Mouse (Mus musculus): Measurements from ENCODE around the gene Mrpl47.
"Not testable (repeated sequence)": the region's sequence is repeated elsewhere in the genome, so short reads cannot be mapped to it uniquely, and the experiment has no call there.

The Mrpl47 gene

DNA sequence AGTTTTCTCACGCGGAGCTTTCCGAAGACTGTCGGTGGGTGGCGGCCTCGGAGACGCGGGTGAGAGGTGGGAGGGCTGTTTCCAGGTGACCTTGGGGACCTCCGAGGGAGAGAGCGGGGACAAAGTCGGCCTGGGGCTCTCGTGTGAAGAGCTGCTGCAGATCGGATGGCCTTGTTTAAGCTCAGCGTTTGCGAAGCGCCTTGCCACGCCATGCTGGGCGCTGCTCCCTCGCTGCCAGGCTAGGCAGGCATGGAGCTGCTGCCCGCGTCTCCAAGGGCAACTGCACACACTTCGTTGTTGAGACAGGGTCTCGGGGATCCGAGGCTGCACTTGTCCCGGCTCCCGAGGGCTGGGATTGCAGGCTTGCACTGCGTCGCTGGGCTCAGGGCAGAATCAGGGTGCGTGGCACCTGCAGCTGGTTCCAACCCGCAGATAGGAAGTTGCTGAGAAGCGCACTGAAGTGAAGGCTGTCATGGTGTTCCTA is at the start of gene Mrpl47:
Gene Mrpl47 (minus strand): TSS at position 434 of the 484 bp plus-strand sequence.
- no peak for DNase-seq (ENCODE audit: low spot score)

DNA sequence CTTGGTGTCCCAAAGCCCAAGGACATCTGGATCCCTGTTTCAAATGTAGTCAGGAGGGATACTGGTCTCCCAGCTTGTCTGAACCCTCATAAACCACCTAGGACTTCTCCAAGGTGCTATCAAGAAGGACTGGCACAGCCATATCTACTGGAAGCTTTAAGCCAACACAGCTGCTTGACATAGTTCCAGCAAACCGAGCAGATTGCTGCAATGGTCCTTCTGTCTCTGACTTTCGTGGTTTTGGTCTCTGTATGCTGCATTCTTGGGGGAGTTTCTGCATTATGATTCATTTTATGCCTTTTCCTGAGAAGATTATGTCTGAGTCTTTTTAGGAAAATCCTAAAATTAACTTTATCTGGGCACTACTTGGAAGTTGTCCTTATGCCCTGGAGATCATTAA is 33.4 kb upstream of the Mrpl47 start:
- DNase-seq (ENCODE audit: low spot score), result no peak

DNA sequence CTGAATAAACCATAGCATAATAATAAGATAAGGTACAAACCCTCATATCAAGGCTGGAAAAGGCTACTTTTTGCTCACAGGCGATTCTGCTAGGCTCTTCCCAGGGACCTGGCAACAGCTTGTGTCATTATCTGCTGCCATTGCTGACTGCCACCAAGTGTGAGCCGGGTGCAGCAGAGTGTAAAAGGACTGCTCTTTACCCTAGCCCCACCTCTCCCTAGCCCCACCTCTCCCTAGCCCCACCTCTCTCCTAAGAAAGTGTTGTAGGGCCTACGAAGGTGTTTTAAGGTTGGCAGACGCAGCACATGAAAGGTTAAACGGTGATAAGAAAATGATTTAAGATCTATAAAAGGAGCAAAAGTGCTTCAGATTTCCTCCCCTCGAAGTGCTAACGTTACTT is 26.5 kb upstream of the Mrpl47 start:
- DNase-seq (ENCODE audit: low spot score), result no peak

DNA sequence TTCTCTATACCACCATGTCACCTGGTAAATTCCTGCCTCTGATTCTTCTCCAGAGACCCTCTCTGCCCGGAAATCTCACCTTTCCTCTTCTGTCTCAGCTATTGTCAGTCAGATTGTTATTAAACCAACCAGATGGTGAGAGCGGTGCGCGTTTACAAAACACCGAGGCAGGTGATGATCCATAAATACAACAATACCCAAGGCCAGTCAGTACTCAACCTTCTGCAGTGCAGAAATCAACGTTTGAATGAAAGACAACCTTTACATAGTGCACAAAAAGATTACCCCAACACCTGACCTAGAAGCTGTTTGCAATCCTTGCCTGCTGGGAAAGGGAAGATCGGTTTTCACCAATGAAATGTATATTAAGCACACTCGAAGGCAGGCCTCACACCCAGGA is 25.6 kb upstream of the Mrpl47 start:
- DNase-seq (ENCODE audit: low spot score), result no peak

DNA sequence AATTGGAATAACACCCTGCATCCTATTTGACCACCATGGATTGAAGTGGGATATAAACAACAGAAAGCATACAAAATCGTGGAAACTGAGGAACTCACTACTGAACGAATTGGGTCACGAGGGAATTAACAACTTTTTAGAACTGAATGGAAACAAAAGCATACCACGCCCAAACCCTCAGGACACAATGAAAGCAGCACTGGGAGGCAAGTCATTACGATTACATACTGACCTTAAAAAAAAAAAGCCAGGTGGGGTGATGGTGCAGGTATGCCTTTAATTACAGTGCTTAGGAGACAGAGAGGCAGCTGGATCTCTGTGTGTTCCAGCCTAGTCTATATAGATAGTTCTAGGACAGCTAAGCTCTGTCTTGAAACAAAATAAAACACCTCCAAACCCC is 21.8 kb upstream of the Mrpl47 start:
- no peak for DNase-seq (ENCODE audit: low spot score)

DNA sequence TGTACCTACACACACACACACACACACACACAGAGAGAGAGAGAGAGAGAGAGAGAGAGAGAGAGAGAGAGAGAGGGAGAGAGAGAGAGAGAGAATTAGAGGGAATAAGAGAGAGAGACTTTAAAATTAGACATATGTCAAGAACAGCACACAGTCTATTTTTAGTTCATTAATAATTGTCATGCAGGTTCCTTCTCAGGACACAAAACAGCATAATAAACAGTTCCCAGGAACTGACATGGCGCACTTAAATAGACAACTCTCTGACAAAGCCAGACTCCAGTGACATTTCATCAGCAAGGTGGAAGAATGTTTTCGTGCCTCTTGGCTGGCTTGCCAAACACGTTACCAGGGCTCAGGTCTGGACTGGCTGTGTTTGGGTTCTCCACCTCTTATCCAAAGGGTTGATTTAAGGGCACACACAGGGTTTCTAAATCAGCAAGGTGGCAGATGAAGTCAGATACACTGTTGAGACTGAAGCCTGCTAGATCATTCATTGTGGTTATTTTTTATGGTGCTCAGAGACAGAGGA is 17.0 kb upstream of the Mrpl47 start:
- no peak for DNase-seq (ENCODE audit: low spot score)

DNA sequence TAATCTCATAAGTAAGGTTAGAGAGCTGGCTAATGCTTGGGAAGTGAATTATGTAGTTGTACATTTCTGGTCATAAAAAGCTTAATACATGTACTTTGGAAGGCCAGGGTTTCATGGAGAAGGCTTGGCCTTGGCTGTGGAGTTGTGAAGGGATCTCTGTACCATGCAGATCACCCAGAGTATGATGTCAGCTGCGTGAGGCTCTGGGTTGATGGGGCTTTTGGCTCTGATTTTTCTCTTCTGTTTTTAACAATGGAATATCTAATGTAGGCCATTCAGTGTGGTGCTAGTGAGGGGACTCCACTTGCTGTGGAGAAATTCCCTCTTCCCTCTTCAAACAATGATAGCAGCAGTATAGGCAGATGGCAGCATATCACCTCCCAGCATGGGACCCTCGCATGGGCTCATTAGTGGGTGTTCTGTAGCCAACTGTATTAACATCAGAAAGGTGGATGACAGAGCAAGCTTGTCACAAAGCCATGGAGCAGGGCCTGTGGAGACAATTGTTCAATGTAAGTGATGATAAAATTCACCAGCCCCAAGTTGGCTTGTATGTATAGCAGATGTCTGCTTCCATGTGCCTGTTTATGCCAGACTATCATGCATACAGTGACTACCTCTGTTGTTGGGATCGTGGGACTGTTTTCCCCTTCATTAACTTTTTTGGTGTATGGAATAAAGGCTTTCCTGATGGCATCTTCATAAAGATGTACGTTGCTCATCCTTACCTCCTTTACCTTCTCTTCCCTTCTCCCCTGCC is 12.6 kb upstream of the Mrpl47 start:
- no peak for DNase-seq (ENCODE audit: low spot score)

DNA sequence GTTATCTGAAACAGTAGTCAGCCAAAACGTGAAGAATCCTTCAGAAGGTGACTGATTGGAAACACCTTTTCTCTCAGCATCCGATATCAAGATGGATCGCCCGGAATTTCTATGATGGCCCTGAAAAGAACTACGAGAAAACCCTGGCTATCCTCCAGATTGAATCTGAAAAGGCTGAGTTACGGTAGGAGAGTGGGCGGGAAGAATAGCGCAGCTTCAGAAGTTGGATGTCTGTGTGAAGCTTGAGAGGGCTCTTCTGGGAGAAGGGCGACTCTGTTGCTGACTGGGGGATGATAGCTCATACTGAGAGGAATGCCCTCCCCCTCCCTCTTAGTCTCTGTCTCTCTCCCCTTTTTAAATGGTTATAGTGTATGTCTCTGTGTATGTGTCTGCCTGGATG is 11.0 kb upstream of the Mrpl47 start:
- no peak for DNase-seq (ENCODE audit: low spot score)

DNA sequence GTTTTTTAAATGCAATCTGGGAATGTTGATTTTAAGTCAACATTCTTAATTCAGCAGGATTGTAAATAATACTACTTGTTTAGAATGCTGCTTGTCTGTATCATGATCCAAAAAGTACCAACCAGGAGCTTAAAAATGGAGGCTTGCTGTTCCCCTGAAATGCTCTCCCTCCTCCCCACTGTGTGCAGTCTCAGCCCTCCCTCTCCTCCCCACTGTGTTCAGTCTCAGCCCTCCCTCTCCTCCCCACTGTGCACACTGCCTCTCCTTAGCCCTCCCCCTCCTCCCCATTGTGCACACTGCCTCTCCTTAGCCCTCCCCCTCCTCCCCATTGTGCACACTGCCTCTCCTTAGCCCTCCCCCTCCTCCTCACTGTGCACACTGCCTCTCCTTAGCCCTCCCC is 8.0 kb upstream of the Mrpl47 start:
- DNase-seq (ENCODE audit: low spot score), result not testable (repeated sequence)

DNA sequence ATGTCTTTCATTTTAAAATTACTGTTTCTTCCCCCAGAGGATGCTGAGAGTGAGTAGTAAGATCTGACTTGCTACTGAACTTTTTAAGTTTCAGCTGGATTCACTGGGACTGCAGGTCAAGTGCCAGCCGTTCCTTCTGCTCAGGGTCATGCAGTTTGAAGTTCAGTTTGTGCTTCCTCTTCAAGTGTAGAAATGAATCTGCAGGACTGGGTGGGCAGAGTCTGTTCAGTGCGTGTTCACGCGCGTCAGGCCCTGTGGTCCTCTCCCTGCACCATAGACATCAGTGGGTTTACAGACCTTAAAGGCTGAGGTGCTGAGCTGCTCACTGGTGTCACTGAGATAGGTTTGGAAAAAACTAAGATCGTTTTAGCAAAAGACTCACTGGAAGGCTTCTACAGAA is 7.6 kb upstream of the Mrpl47 start:
- no peak for DNase-seq (ENCODE audit: low spot score)

DNA sequence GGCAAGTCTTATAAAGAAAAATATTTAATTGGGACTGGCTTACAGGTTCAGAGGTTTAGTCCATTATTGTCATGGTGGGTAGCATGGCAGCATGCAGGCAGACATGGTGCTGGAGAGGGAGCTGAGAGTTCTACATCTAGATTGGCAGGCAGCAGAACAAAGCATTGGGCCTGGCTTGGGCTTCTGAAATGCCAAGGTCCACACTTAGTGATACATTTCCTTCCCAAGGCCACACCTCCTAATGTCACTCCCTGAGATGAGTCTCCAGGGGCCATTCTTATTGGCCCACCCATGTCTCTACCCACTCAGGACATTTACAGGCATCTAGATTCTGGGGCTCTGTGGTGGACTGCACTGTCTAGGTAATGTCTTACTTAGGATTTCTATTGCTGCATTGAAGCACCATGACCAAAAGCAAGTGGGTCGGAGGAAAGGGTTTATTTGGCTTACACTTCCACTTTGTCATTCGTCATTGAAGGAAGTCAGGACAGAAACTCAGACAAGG is 4.9 kb upstream of the Mrpl47 start:
- DNase-seq (ENCODE audit: low spot score), result no peak

DNA sequence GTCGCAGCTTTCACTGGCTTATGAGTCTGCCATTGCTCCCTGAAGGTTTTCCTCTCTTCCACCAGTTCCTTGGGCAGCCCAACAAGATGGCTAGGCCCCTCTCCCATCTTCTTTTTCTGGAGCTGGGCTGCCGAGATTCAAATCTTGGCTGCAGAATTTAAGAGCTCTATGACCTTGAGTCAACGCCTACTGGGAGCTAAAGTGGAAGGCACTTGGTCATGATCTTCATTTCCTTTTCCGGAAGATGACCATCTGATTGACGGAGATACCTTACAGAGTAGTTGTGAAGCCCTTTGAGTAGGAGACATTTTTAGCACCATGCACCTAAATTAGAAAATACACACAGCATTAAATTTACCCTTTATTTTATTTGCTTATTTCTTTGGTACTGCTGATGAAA is 1.1 kb upstream of the Mrpl47 start:
- no peak for DNase-seq (ENCODE audit: low spot score)

DNA sequence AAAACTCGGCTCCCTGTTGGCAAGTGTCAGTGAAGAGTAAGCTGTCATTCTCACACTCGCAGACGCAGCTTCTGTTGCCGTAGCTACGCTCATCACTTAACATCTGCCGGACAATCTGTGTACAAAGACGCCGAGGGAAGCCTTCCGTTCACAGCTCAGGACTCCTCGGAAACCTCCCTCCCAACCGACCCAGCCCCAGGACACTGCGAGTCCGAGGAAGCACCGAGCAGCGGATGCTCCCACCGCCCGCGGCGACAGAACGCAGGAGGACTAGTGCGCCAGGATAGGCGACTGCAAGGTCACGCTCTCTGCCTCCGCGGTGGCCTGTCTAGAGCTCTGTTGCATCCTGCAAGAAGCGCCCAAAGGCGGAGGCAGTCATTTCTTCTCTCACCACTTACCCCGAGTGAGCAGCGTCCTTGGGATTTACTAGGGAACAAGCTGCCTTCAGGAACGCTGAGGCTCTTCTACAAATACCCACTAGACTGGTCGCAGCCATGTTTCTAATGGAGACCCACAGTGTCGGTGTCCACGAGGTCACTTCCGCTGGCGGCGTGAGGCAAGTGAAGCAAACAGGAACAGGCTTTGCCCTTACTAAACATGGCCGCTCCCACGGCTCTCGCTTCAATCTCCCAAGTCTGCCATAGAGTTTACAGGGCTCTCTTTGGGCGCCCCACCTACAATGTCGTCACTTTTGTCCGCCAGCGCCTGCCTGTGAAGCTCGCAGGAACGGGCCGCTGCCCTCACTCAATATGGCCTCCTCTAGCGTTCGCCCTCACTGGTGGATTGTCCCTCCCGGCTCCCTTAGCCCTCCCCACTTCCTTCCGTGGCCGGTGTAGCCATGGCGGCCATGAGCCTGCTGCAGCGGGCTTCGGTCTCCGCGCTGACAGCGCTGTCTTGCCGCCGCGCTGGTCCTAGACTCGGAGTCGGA is 897 bp downstream of the Mrpl47 start, which contains the start of gene Ndufb5:
Gene Ndufb5 (plus strand): TSS at position 747 of the 928 bp plus-strand sequence.
- DNase-seq (ENCODE audit: low spot score), result peak; percentile 99

DNA sequence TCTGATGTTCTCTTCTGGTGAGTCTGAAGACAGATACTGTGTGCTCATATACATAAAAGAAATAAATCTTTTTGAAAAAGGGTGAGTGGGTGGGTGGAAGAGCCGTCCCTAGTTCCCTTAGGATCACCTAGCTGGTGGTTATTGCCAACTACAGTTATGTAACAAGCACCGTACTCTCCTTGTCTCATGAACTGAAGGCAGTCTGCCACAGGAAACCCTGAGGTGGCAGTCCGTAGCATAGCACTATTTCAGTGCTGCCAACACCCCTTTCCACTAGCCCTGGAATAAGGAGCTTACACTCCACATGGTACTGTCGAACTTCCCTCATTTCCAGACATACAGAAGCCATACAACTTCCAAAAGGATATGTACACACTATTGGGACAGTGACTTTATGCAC is 9.5 kb downstream of the Mrpl47 start:
- no peak for DNase-seq (ENCODE audit: low spot score)

DNA sequence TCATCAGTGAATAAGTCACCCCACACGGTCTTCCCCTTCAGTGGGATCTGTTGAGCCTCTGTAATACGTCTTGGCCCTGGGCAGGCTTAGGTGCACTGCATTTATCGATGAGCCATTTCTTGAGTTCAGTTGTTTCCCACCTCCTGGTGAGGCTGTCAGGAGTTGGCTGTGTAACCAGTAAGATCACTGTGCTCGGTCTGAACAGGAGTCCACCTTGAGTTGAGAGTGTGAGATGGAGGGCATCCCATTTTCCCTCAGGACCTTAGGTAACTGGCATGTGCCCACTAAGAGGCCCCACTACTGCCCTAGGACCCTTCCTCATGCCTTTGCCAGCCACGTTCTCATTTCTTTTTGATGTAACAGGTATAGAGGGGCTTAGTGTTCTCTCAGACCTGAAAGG is 11.5 kb downstream of the Mrpl47 start:
- no peak for DNase-seq (ENCODE audit: low spot score)

DNA sequence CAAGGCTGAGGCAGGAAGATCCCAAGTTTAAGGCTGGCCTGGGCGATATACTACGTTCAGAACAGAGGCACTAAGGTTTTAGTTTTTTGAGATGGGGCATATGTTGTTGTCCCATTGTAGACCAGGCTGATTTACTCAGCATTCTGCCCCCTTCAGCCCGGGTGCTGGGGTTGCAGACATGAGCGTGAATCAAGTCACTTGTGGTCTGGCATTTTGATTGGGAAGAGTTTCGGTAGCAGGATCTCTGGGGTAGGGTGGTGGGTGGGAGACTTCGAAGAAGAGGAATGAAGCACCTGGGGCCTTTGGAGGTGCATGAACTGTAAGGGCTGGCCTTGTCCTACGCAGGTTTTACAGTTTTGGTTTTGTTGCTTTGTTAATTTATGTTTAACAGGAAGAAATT is 13.2 kb downstream of the Mrpl47 start:
- DNase-seq (ENCODE audit: low spot score), result no peak

DNA sequence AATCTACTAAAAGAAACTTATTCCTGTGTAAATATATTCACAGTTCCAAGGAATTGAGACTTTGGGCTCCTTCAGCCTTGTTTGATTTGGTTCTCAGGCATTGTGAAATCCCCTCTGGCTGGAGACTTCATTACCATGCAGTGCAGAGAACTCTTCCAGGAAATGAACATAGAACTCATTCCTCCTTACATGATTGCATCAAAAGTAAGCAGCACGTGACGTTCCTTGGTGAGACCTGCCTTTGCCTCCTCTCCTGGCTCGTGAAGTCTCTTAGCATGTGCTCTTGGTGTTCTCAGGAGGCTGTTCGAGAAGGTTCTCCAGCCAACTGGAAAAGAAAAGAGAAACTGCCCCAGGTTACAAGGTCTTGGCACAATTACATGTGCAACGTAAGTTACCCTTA is 19.1 kb downstream of the Mrpl47 start:
- no peak for DNase-seq (ENCODE audit: low spot score)

DNA sequence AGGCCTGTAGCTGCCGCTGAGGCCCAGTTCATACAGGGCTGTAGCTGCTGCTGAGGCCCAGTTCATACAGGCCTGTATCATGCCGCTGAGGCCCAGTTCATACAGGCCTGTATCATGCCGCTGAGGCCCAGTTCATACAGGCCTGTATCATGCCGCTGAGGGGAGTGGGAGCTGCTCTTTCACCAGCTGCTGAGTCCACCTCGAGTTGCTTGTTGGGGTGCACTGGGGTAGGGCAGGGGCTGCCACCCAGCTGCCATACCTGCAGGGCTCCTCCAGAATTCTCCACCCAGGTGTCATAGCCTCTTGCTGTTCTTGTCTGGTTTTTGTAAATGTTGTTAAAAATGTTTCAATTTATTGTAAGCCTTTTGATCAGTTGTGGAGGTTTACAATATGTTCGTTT is 20.0 kb downstream of the Mrpl47 start:
- DNase-seq (ENCODE audit: low spot score), result not testable (repeated sequence)

DNA sequence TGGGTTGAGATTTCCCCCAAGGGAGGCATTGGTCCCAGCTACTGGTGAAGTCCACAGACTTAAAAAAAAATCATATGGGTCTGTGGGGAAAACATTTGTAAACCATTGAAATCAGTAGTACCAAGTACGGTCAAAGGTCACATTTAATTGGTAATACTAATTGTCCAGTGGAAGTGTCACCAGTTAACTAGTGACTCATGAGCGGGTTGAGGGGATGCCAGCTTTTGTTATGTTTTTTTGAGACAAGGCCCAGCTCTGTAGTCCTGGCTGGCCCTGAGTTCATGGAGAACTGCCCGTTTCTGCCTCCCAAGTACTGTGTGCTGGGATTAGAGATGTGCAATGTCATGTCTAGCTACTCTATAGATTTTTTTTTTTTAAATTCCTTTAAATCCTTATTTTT is 23.7 kb downstream of the Mrpl47 start:
- no peak for DNase-seq (ENCODE audit: low spot score)

DNA sequence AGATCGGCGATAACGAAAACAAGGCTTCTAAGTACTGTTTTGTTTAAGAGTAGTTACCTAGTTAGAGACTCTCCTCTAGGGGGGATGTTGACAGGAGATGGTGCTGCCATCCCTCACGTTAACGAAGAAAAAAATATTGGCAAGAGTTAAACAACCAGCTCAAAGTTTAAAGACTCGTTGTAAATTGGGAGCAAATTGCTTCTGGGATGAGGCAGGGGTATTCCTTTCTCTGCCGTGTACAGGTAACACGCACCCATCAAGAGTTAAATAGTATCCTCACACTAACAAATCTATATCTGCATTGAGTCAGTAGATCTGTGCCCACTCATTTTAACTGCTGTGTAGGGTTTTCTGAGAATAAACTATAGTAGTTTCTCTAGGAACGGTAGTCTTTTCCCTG is 28.0 kb downstream of the Mrpl47 start:
- no peak for DNase-seq (ENCODE audit: low spot score)

DNA sequence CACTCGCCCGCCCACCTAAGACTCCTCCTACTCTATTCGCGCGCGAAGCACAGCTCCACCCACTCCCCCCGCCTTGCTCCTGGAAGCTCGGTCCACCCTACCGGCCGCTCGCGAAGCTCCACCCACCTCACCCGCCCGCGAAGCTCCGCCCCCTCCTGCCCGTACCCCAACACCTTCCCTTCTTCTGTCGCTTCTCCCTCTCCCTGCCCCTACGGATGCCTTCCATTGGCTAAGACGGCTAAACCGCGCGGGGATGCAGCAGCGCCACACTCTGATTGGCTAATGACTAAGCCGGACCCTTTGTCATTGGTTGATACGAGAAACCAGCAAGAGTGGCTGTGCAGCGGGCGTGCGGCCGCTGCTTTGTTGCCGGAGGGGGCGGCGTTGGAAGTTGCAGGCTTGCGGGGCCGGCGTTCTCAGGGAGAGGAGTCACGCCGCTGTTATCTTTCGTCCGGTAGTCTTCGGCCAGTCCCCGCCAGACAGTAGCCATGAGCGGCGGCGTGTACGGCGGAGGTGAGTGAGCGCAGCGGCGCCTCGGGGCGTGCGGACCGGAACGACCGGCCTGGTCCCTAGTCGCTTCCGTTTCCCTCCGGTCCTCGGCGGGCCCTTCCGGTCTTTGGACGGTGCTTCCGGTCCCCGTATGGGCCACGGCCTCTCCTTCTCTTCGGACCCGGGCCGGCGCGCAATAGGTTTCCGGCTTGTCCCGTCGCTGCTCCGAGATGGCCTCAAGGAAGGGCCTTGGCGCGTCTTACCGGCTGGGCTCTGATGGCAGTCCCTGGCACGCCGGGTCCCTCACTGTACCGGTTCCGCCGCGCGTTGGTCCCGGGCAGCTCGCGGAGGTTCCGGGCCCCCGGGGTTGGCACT is 28.8 kb downstream of the Mrpl47 start:
- DNase-seq (ENCODE audit: low spot score), result peak; percentile 98

DNA sequence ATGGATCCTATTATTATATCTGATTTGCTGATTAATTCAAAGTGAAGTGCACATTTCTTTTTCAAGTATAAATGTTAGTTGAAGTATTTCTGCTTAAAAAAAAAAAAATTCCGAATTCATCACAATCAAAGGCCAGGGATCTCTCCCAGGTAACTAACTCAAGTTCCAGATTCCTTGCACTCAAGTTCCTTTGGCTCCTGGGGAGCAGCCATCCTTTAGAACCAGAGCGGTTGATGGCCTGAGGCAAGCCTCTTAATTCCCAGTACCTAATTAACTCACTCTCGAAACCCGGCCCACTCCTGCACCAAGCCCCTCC is 29.4 kb downstream of the Mrpl47 start:
- DNase-seq (ENCODE audit: low spot score), result no peak

Measured in MN1 (cell line).